Comparison of ENCODE assay signal across 8 mouse cellular contexts in genomic region chr17:62879526-62880310, GRCm38 (mm10). TPM values are rescaled to one million over a fixed set of nuclear protein-coding genes. Genes with fewer than 3 reads are reported as not detected.
A peak's percentile ranks its signal among the peaks of the same experiment; 100 is the strongest.
DNase-seq lines count a peak whose midpoint lies in the region; ATAC-seq and TF ChIP-seq lines count a peak whose summit lies in the region.

No protein-coding gene starts in this region.

- peak overlapping the region; percentile 98 for H3K4me2 ChIP-seq in forebrain, embryonic 15.5 days (replicated peaks)
- H3K4me2 ChIP-seq in hindbrain, postnatal 0 days (ENCODE audit: low read depth, low read length), result peak overlapping the region; percentile 99
- H3K4me2 ChIP-seq in liver, embryonic 12.5 days, result peak overlapping the region; percentile 69
- H3K4me2 ChIP-seq in neural tube, embryonic 15.5 days, result peak overlapping the region; percentile 99

- peaks cover 20% of the 10 kb centered on the region for H3K4me1 ChIP-seq in forebrain, embryonic 15.5 days
- H3K4me1 ChIP-seq in hindbrain, postnatal 0 days (ENCODE audit: insufficient read depth, low read length), result no peaks in the 10 kb centered on the region
- H3K4me1 ChIP-seq in liver, embryonic 12.5 days, result peaks cover 16% of the 10 kb centered on the region; the same call in 1 of the 2 replicates
- peaks cover 14% of the 10 kb centered on the region for H3K4me1 ChIP-seq in neural tube, embryonic 15.5 days

- WGBS in forebrain, embryonic 15.5 days, result under 1% methylated on average over 45 of the region's 45 CpGs
- WGBS in hindbrain, postnatal 0 days, result under 1% methylated on average over 42 of the region's 45 CpGs
- WGBS in liver, embryonic 12.5 days (ENCODE audit: insufficient replicate concordance), result under 1% methylated on average over 45 of the region's 45 CpGs
- under 1% methylated on average over 45 of the region's 45 CpGs for WGBS in neural tube, embryonic 15.5 days

- H3K36me3 ChIP-seq in forebrain, embryonic 15.5 days, result no peaks in the 10 kb centered on the region
- H3K36me3 ChIP-seq in hindbrain, postnatal 0 days (ENCODE audit: insufficient read depth, low read length), result no peaks in the 10 kb centered on the region
- no peaks in the 10 kb centered on the region for H3K36me3 ChIP-seq in liver, embryonic 12.5 days
- H3K36me3 ChIP-seq in neural tube, embryonic 15.5 days, result no peaks in the 10 kb centered on the region

- H3K27me3 ChIP-seq in forebrain, embryonic 15.5 days, result peaks cover 29% of the 10 kb centered on the region; the same call in 1 of the 2 replicates
- no peaks in the 10 kb centered on the region for H3K27me3 ChIP-seq in hindbrain, postnatal 0 days (ENCODE audit: insufficient read depth, low read length)
- peaks cover 64% of the 10 kb centered on the region for H3K27me3 ChIP-seq in liver, embryonic 12.5 days (replicated peaks)
- H3K27me3 ChIP-seq in neural tube, embryonic 15.5 days (replicated peaks), result no peaks in the 10 kb centered on the region

- H3K9me3 ChIP-seq in forebrain, embryonic 15.5 days, result no peaks in the 10 kb centered on the region
- H3K9me3 ChIP-seq in hindbrain, postnatal 0 days (ENCODE audit: low read length), result no peaks in the 10 kb centered on the region
- H3K9me3 ChIP-seq in liver, embryonic 12.5 days (replicated peaks), result no peaks in the 10 kb centered on the region
- no peaks in the 10 kb centered on the region for H3K9me3 ChIP-seq in neural tube, embryonic 15.5 days (replicated peaks)

- H3K27ac ChIP-seq in forebrain, embryonic 15.5 days (replicated peaks), result peak overlapping the region; percentile 86; the same call in 1 of the 2 replicates
- peak overlapping the region; percentile 80; the same call in 1 of the 2 replicates for H3K27ac ChIP-seq in hindbrain, postnatal 0 days
- no peak overlapping the region for H3K27ac ChIP-seq in liver, embryonic 12.5 days
- peak overlapping the region; percentile 93 for H3K27ac ChIP-seq in neural tube, embryonic 15.5 days (replicated peaks)

- ATAC-seq in forebrain, embryonic 15.5 days (replicated peaks), result no peak; the same call in 1 of the 2 replicates
- no peak for ATAC-seq in hindbrain, postnatal 0 days
- no peak for ATAC-seq in liver, embryonic 12.5 days
- peak; percentile 2; the same call in 1 of the 2 replicates for ATAC-seq in neural tube, embryonic 15.5 days (ENCODE audit: low FRiP score)

- peak; percentile 14 for DNase-seq in kidney, adult 11 months
- no peak for DNase-seq in kidney, adult 9 months
- peak; percentile 56 for DNase-seq in brain, adult 2 months (ENCODE audit: low read depth, low spot score)
- peak; percentile 61 for DNase-seq in hindbrain, postnatal 0 days (ENCODE audit: low spot score)
- DNase-seq in urinary bladder, postnatal 14 days (ENCODE audit: low spot score), result peak; percentile 59

- TF ChIP-seq CTCF in hindbrain, postnatal 0 days (IDR thresholded peaks at IDR 0.05; ENCODE audit: low read depth), result no peak

- peak overlapping the region; percentile 75 for H3K4me3 ChIP-seq in forebrain, embryonic 15.5 days
- H3K4me3 ChIP-seq in hindbrain, postnatal 0 days (ENCODE audit: low read length), result peak overlapping the region; percentile 83
- peak overlapping the region; percentile 57 for H3K4me3 ChIP-seq in liver, embryonic 12.5 days
- peak overlapping the region; percentile 86 for H3K4me3 ChIP-seq in neural tube, embryonic 15.5 days (replicated peaks)

- H3K9ac ChIP-seq in forebrain, embryonic 15.5 days (replicated peaks), result peak overlapping the region; percentile 78
- H3K9ac ChIP-seq in hindbrain, postnatal 0 days (replicated peaks; ENCODE audit: low read length), result peak overlapping the region; percentile 73
- peak overlapping the region; percentile 35 for H3K9ac ChIP-seq in liver, embryonic 12.5 days
- H3K9ac ChIP-seq in neural tube, embryonic 15.5 days (replicated peaks), result peak overlapping the region; percentile 89

RNA-seq across cellular contexts. Expression of gene Efna5, which starts 1.4 kb away (rescaled TPM):
- 19.7 and 24.6 TPM in 2 replicates for polyA plus RNA-seq in forebrain, embryonic 15.5 days (2015; fragmentation: Nextera tagmentation; extraction: Ambion mirVana)
- total RNA-seq in hindbrain, postnatal 0 days (2014; rRNA removed), result 5.3 and 5.4 TPM in 2 replicates
- 38.8 and 40.2 TPM in 2 replicates for polyA plus RNA-seq in hindbrain, postnatal 0 days (2015; fragmentation: Nextera tagmentation; extraction: Ambion mirVana)
- polyA plus RNA-seq in liver, embryonic 12.5 days (2016; fragmentation: Nextera tagmentation; extraction: Ambion mirVana), result 4.4 and 5.1 TPM in 2 replicates
- polyA plus RNA-seq in neural tube, embryonic 15.5 days (2015; fragmentation: Nextera tagmentation; extraction: Ambion mirVana), result 44.4 and 46.0 TPM in 2 replicates

Comparison
In these comparisons a context has a peak if more than half of its experiments do, and no peak if none do; other contexts are left out.
1. H3K9ac ChIP-seq: peak in every context shown above with its lines; median percentile 89 in neural tube, embryonic 15.5 days; 78 in forebrain, embryonic 15.5 days; 73 in hindbrain, postnatal 0 days; 35 in liver, embryonic 12.5 days.